Mouse (Mus musculus) cerebellum, adult 2 months (tissue): ENCODE measurements around the gene Serping1.

Source experiments
- CTCF ChIP-seq: fragments of 200-500 bp; IDR thresholded peaks from 2 replicates; pipeline ENCODE4 v1.5.1; 2011; ENCODE audit warnings: low read depth, mild to moderate bottlenecking, control low read depth, low read length, moderate library complexity, borderline replicate concordance; ENCODE audit not compliant: insufficient read depth
- POLR2A ChIP-seq: fragments of 200-500 bp; IDR thresholded peaks from 2 replicates; pipeline ENCODE4 v1.6.1; 2011; ENCODE audit warnings: low read length, control low read depth, borderline replicate concordance; ENCODE audit not compliant: insufficient read depth

- TF ChIP-seq CTCF (no peak), POLR2A (no peak)
These were observed at the start of gene Serping1 for GRCm38 (mm10) chr2:84775241-84775640.
